Comparison of ENCODE assay signal across 8 mouse cellular contexts in genomic region chr7:44847772-44848171, GRCm38 (mm10). TPM values are rescaled to one million over a fixed set of nuclear protein-coding genes. Genes with fewer than 3 reads are reported as not detected.
A peak's percentile ranks its signal among the peaks of the same experiment; 100 is the strongest.
DNase-seq lines count a peak whose midpoint lies in the region; ATAC-seq and TF ChIP-seq lines count a peak whose summit lies in the region.

No protein-coding gene starts in this region.

- H3K36me3 ChIP-seq in thymus, adult 2 months (ENCODE audit: control insufficient read depth, insufficient read depth, low read length), result peaks cover 21% of the 10 kb centered on the region
- peaks cover 32% of the 10 kb centered on the region for H3K36me3 ChIP-seq in liver, embryonic 11.5 days (ENCODE audit: control insufficient read depth, insufficient read depth, low read length)

- H3K27ac ChIP-seq in gastrocnemius, adult 2 months, result peak overlapping the region; percentile 97
- H3K27ac ChIP-seq in thymus, adult 2 months (ENCODE audit: control insufficient read depth, insufficient read depth, low read length), result no peak overlapping the region
- no peak overlapping the region; the same call in 1 of the 2 replicates for H3K27ac ChIP-seq in liver, embryonic 11.5 days (ENCODE audit: low read depth, low read length)

- no peaks in the 10 kb centered on the region for H3K27me3 ChIP-seq in thymus, adult 2 months (ENCODE audit: control insufficient read depth, insufficient read depth, low read length)
- no peaks in the 10 kb centered on the region for H3K27me3 ChIP-seq in liver, embryonic 11.5 days (replicated peaks; ENCODE audit: control insufficient read depth, insufficient read depth, low read length)

- peak overlapping the region; percentile 46; the same call in 1 of the 2 replicates for H3K9ac ChIP-seq in liver, embryonic 11.5 days (ENCODE audit: low read depth, low read length)

- 80% methylated on average over 5 of the region's 5 CpGs for WGBS in thymus, adult 2 months
- WGBS in liver, embryonic 11.5 days, result 77% methylated on average over 5 of the region's 5 CpGs

- intact Hi-C loops in gastrocnemius, adult 2 months (cut with DNase I), result no loop called here
- intact Hi-C loops in gastrocnemius, postnatal 36 days (cut with DNase I), result no loop called here

- peak overlapping the region; percentile 92 for H3K4me3 ChIP-seq in gastrocnemius, adult 2 months
- H3K4me3 ChIP-seq in thymus, adult 2 months (ENCODE audit: control insufficient read depth, insufficient read depth, low read length), result peak overlapping the region; percentile 79; the same call in 1 of the 2 replicates
- peak overlapping the region; percentile 89 for H3K4me3 ChIP-seq in liver, embryonic 11.5 days (ENCODE audit: low read depth, low read length)

- no peak for TF ChIP-seq POLR2A in thymus, adult 2 months (IDR thresholded peaks at IDR 0.05; ENCODE audit: control insufficient read depth, extremely low read depth, insufficient read depth, low read length, poor library complexity)

- ATAC-seq in liver, embryonic 11.5 days (replicated peaks; ENCODE audit: low FRiP score), result no peak
- ATAC-seq in megakaryocyte-erythroid progenitor cell, adult 5-6 weeks (replicated peaks; ENCODE audit: low FRiP score, low TSS enrichment, poor library complexity, severe bottlenecking), result no peak

- peaks cover 18% of the 10 kb centered on the region for H3K4me1 ChIP-seq in thymus, adult 2 months (replicated peaks; ENCODE audit: control insufficient read depth, insufficient read depth, low read length)
- H3K4me1 ChIP-seq in liver, embryonic 11.5 days (replicated peaks; ENCODE audit: control insufficient read depth, insufficient read depth, low read length), result peaks cover 24% of the 10 kb centered on the region

- no peak for DNase-seq in gastrocnemius, adult 2 months
- DNase-seq in gastrocnemius, postnatal 36 days, result no peak
- DNase-seq in thymus, adult 2 months, result no peak
- no peak for DNase-seq in thymus, postnatal 36 days
- no peak for DNase-seq in liver, embryonic 11.5 days (ENCODE audit: low spot score)
- no peak for DNase-seq in ovary, adult 18-20 months (ENCODE audit: low spot score)
- no peak for DNase-seq in spleen, postnatal 10 days (ENCODE audit: low spot score in 2 of 2)

- TF ChIP-seq CTCF in gastrocnemius, adult 2 months (IDR thresholded peaks at IDR 0.05), result no peak
- no peak for TF ChIP-seq CTCF in thymus, adult 2 months (IDR thresholded peaks at IDR 0.05; ENCODE audit: borderline replicate concordance, control insufficient read depth, extremely low read depth, insufficient read depth, low read length, poor library complexity)

- no peaks in the 10 kb centered on the region for H3K9me3 ChIP-seq in liver, embryonic 11.5 days (ENCODE audit: control insufficient read depth, low read length)

- peak overlapping the region; percentile 87 for H3K4me2 ChIP-seq in liver, embryonic 11.5 days

RNA-seq across cellular contexts. Expression of gene Akt1s1, which starts 1.0 kb away (rescaled TPM):
- 100 to 1,000 TPM; 128 to 137 TPM for total RNA-seq in gastrocnemius, adult 2 months (2021)
- 100 to 1,000 TPM; 111 to 122 TPM for total RNA-seq in gastrocnemius, postnatal 36 days (2021)
- polyA plus RNA-seq in thymus, adult 2 months (2012; rRNA removed), result 91.4 and 120 TPM in 2 replicates
- polyA plus RNA-seq in liver, embryonic 11.5 days (2014; fragmentation: Nextera tagmentation; extraction: Ambion mirVana), result 46.5 and 53.9 TPM in 2 replicates
- total RNA-seq in megakaryocyte-erythroid progenitor cell, adult 5-6 weeks (2014; fragmentation: Nextera tagmentation), result 21.1 and 23.7 TPM in 2 replicates
- total RNA-seq in megakaryocyte-erythroid progenitor cell, adult 5-6 weeks (2017), result 19.2 and 24.5 TPM in 2 replicates

RNA-seq across cellular contexts. Expression of gene Tbc1d17, which starts 1.1 kb away (rescaled TPM):
- 10 to 100 TPM; 40.8 to 56.4 TPM for total RNA-seq in gastrocnemius, adult 2 months (2021)
- total RNA-seq in gastrocnemius, postnatal 36 days (2021), result 10 to 100 TPM; 42.4 to 53.4 TPM
- polyA plus RNA-seq in thymus, adult 2 months (2012; rRNA removed), result 138 and 151 TPM in 2 replicates
- 50.5 and 53.3 TPM in 2 replicates for polyA plus RNA-seq in liver, embryonic 11.5 days (2014; fragmentation: Nextera tagmentation; extraction: Ambion mirVana)
- 26.7 and 61.9 TPM in 2 replicates for total RNA-seq in megakaryocyte-erythroid progenitor cell, adult 5-6 weeks (2014; fragmentation: Nextera tagmentation)
- total RNA-seq in megakaryocyte-erythroid progenitor cell, adult 5-6 weeks (2017), result 13.7 and 49.6 TPM in 2 replicates

RNA-seq across cellular contexts. Expression of gene Pnkp, which starts 9.2 kb away (rescaled TPM):
- total RNA-seq in gastrocnemius, adult 2 months (2021), result 10 to 100 TPM; 19.4 to 21.2 TPM
- 10 to 100 TPM; 14.9 to 18.7 TPM for total RNA-seq in gastrocnemius, postnatal 36 days (2021)
- 110 and 135 TPM in 2 replicates for polyA plus RNA-seq in thymus, adult 2 months (2012; rRNA removed)
- 30.9 and 32.5 TPM in 2 replicates for polyA plus RNA-seq in liver, embryonic 11.5 days (2014; fragmentation: Nextera tagmentation; extraction: Ambion mirVana)
- total RNA-seq in megakaryocyte-erythroid progenitor cell, adult 5-6 weeks (2014; fragmentation: Nextera tagmentation), result 25.2 and 58.9 TPM in 2 replicates
- total RNA-seq in megakaryocyte-erythroid progenitor cell, adult 5-6 weeks (2017), result 18.4 and 30.5 TPM in 2 replicates

RNA-seq across cellular contexts. Expression of gene Ptov1, which starts 21.8 kb away (rescaled TPM):
- total RNA-seq in gastrocnemius, adult 2 months (2021), result 100 to 1,000 TPM; 126 to 137 TPM
- total RNA-seq in gastrocnemius, postnatal 36 days (2021), result 100 to 1,000 TPM; 129 to 153 TPM
- polyA plus RNA-seq in thymus, adult 2 months (2012; rRNA removed), result 316 and 338 TPM in 2 replicates
- polyA plus RNA-seq in liver, embryonic 11.5 days (2014; fragmentation: Nextera tagmentation; extraction: Ambion mirVana), result 162 and 164 TPM in 2 replicates
- total RNA-seq in megakaryocyte-erythroid progenitor cell, adult 5-6 weeks (2014; fragmentation: Nextera tagmentation), result 79.6 and 88.8 TPM in 2 replicates
- 19.6 and 40.9 TPM in 2 replicates for total RNA-seq in megakaryocyte-erythroid progenitor cell, adult 5-6 weeks (2017)

RNA-seq across cellular contexts. Expression of gene Atf5, which starts 31.3 kb away (rescaled TPM):
- 100 to 1,000 TPM in 1 of 2 experiments, 10 to 100 TPM in 1; 74.7 to 115 TPM for total RNA-seq in gastrocnemius, adult 2 months (2021)
- total RNA-seq in gastrocnemius, postnatal 36 days (2021), result 10 to 100 TPM; 55.2 to 69.3 TPM
- polyA plus RNA-seq in thymus, adult 2 months (2012; rRNA removed), result 76.5 and 102 TPM in 2 replicates
- 3.9 and 4.2 TPM in 2 replicates for polyA plus RNA-seq in liver, embryonic 11.5 days (2014; fragmentation: Nextera tagmentation; extraction: Ambion mirVana)
- 3.5 and 6.8 TPM in 2 replicates for total RNA-seq in megakaryocyte-erythroid progenitor cell, adult 5-6 weeks (2014; fragmentation: Nextera tagmentation)
- total RNA-seq in megakaryocyte-erythroid progenitor cell, adult 5-6 weeks (2017), result 1.3 and 2.8 TPM in 2 replicates

Comparison
In these comparisons a context has a peak if more than half of its experiments do, and no peak if none do; other contexts are left out.
1. RNA of gene Akt1s1, which starts 1.0 kb away (total RNA-seq): 128 to 137 TPM in gastrocnemius, adult 2 months and 111 to 122 TPM in gastrocnemius, postnatal 36 days; 19.2 to 24.5 TPM in megakaryocyte-erythroid progenitor cell, adult 5-6 weeks; every median in the first group is over 4 times any median in the second.
2. Peak in every context shown above with its lines, with median percentiles within 50 percentile points of each other: H3K4me3 ChIP-seq.